Mouse (Mus musculus) embryonic facial prominence, embryonic 13.5 days (tissue): ENCODE measurements around the gene Zkscan5. TPM values are rescaled to one million over a fixed set of nuclear protein-coding genes. Genes with fewer than 3 reads are reported as not detected.

Experiments
- ATAC-seq: fragments of 200-750 bp; cut with Nextera tagmentation; 2 replicates; pipeline ENCODE4 v1.8.0; 2017; ENCODE audit warnings: low read depth; ENCODE audit not compliant: insufficient number of reproducible peaks, insufficient read depth, low FRiP score, low TSS enrichment
- H3K27ac ChIP-seq: fragments of 300-500 bp; sonication (generic); 2 replicates; pipeline ENCODE4 v1.5.1; 2015; ENCODE audit warnings: moderate library complexity, mild to moderate bottlenecking, inconsistent platforms
- H3K27me3 ChIP-seq: fragments of 300-500 bp; sonication (generic); 2 replicates; pipeline ENCODE4 v1.6.1; 2015; ENCODE audit warnings: mild to moderate bottlenecking, inconsistent platforms
- H3K36me3 ChIP-seq: fragments of 300-500 bp; sonication (generic); 2 replicates; pipeline ENCODE4 v1.6.1; 2015; ENCODE audit warnings: mild to moderate bottlenecking, inconsistent platforms
- H3K4me1 ChIP-seq: fragments of 300-500 bp; sonication (generic); 2 replicates; pipeline ENCODE4 v1.6.1; 2015; ENCODE audit warnings: inconsistent platforms
- H3K4me2 ChIP-seq: fragments of 300-500 bp; sonication (generic); 2 replicates; pipeline ENCODE4 v1.6.1; 2015; ENCODE audit warnings: moderate library complexity, mild to moderate bottlenecking, inconsistent platforms
- H3K4me3 ChIP-seq: fragments of 300-500 bp; sonication (generic); 2 replicates; pipeline ENCODE4 v1.5.1; 2015; ENCODE audit warnings: mild to moderate bottlenecking, inconsistent platforms
- H3K9ac ChIP-seq: fragments of 300-500 bp; sonication (generic); 2 replicates; pipeline ENCODE4 v1.6.1; 2015; ENCODE audit warnings: mild to moderate bottlenecking, inconsistent platforms
- H3K9me3 ChIP-seq: fragments of 300-500 bp; sonication (generic); 2 replicates; pipeline ENCODE4 v1.6.1; 2016; ENCODE audit warnings: inconsistent platforms
- WGBS: fragments of 180-500 bp; shearing (Covaris S2); methylation state at CpG from one replicate; pipeline ENCODE4 v1.1.7; 2015; ENCODE audit warnings: mixed read lengths; 5-methylcytosine and 5-hydroxymethylcytosine counted together
- polyA plus RNA-seq: library from polyadenylated mRNA; unstranded; fragments of >200 nt; fragmentation: Nextera tagmentation; extraction: Ambion mirVana; gene quantifications from 2 replicates; pipeline ENCODE4 v1.2.1, GENCODE M21; 2015

Zkscan5 gene
- polyA plus RNA-seq = 18.0 and 18.2 TPM in 2 replicates

DNA sequence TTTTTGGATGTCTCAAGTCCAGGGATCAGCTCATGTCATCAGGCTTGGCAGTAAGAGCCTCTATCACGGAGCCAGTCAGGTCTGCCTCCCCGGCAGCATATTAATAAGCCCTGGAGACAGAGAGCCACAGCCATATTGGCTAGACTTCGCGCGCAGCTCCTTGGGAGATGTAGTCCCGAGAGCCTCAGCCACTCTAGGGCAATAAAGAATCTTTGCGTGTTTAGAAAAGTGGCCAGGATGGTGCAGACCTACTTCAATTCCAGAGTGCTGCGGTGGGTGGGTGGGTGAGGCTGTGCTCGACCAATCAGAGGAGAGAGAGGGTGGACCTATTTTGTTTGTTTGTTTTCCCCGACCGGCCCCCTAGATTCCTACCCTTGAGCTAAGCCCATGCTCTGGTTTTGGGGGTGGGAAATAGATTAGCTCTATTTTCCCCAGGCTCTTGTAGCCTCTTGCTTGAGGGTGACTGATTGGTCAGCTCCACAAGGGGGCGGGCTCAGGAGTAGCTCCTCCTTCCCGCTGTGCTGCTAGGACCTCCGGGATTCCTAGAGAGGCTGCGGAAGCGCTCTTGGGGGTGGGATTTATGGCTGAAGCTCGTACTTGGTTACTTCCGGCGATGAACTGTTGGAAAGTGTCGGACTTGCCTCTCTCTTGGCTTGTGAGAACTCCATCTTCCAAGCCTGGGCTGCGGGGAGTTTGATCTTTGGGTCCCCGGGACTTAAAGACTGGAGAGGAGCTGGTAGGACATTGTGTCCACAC is at the start of gene Zkscan5:
TSS of gene Zkscan5 (plus strand) at position 627 of the 756 bp plus-strand sequence.
- H3K4me2 ChIP-seq = peak within 1 kb of the TSS; percentile 59
- ATAC-seq = peak; percentile 96
- no peaks in the 10 kb centered on the region for H3K27me3 ChIP-seq
- WGBS = under 1% methylated on average over 22 of the region's 22 CpGs
- peak within 1 kb of the TSS; percentile 93 for H3K27ac ChIP-seq
- no peaks in the 10 kb centered on the region for H3K9me3 ChIP-seq
- peak within 1 kb of the TSS; percentile 59 for H3K4me3 ChIP-seq
- peaks cover 18% of the 10 kb centered on the region for H3K36me3 ChIP-seq
- peak within 1 kb of the TSS; percentile 73 for H3K9ac ChIP-seq
- H3K4me1 ChIP-seq = peaks cover 23% of the 10 kb centered on the region

DNA sequence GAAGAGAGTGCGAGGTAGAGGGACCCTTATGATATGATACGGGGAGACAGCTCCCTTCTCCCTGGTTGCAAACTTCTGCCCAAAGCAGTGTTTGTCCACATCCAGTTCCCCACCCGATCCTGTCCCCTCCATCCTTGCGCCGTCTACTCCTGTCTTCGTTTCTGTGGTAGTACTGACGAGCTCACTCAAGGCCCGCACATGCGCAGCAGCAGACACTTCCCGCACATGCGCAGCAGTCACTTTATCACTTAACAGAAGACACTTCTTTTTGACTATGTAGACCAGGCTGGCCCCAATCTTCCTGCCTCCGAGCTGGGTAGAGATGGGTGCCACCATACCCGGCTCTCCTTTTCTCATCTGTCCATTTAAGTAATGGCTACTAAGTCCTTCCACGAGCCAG is 43.0 kb upstream of the Zkscan5 start:
- 93% methylated on average over 14 of the region's 14 CpGs for WGBS
- H3K4me2 ChIP-seq = no peak overlapping the region

DNA sequence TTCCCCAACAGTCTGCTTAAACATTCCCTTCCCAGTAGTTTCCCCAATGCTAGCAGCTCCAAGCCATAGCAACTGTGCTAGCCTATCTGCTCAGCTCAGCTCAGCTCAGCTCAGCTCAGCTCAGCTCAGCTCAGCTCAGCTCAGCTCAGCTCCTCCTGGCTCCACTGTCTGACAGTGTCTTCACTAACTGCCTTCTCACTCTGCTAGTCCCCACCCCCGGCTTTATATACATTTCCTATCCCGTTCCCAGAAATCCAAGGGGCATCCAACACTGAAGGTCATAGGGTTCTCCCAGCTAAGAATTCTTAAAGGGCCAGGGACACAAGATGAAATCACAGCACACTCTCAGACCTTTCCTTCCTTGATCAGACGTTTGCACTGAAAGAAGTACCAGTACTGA is 39.7 kb upstream of the Zkscan5 start:
- 61% methylated on average over 3 of the region's 3 CpGs for WGBS
- Histone ChIP-seq H3K4me3 (no peak overlapping the region), H3K4me2 (no peak overlapping the region), H3K9ac (peak overlapping the region; percentile 36; the same call in 1 of the 2 replicates), H3K27ac (no peak overlapping the region), H3K27me3 (no peaks in the 10 kb centered on the region), H3K36me3 (peaks cover 52% of the 10 kb centered on the region), H3K9me3 (no peaks in the 10 kb centered on the region), H3K4me1 (peaks cover 22% of the 10 kb centered on the region)
- no peak for ATAC-seq

More for the DNA sequence above, 43.0 kb upstream of the Zkscan5 start:
- H3K9ac ChIP-seq = no peak overlapping the region
- H3K27ac ChIP-seq = no peak overlapping the region
- no peak overlapping the region for H3K4me3 ChIP-seq
- H3K27me3 ChIP-seq = no peaks in the 10 kb centered on the region
- peaks cover 80% of the 10 kb centered on the region for H3K36me3 ChIP-seq
- no peaks in the 10 kb centered on the region for H3K9me3 ChIP-seq
- peaks cover 8% of the 10 kb centered on the region for H3K4me1 ChIP-seq
- no peak for ATAC-seq

DNA sequence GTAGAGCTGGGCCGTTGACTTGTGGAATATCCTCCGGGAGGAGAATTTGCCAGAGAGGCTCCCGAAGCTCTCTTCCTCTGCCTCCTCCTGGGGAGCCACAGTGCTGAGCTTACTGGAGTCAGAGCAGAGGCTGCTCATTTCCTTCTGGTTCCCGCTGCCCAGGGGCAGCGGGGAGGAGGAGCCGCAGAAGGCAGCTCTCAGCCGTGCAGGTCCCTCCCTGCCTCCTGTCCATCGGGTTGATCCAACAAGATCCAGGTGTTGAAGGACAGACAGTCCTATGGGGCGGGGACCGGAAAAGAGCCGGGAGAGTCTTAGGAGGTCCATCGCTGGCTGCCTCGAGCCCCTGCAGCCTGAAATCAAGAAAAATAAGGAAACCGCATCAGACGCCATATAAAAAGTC is 39.2 kb upstream of the Zkscan5 start:
- H3K27me3 ChIP-seq = no peaks in the 10 kb centered on the region
- no peak overlapping the region for H3K27ac ChIP-seq
- no peaks in the 10 kb centered on the region for H3K9me3 ChIP-seq
- H3K4me2 ChIP-seq = no peak overlapping the region
- H3K36me3 ChIP-seq = peaks cover 50% of the 10 kb centered on the region
- 81% methylated on average over 15 of the region's 15 CpGs for WGBS
- peaks cover 22% of the 10 kb centered on the region for H3K4me1 ChIP-seq
- no peak overlapping the region for H3K4me3 ChIP-seq
- H3K9ac ChIP-seq = peak overlapping the region; percentile 36; the same call in 1 of the 2 replicates
- ATAC-seq = no peak

DNA sequence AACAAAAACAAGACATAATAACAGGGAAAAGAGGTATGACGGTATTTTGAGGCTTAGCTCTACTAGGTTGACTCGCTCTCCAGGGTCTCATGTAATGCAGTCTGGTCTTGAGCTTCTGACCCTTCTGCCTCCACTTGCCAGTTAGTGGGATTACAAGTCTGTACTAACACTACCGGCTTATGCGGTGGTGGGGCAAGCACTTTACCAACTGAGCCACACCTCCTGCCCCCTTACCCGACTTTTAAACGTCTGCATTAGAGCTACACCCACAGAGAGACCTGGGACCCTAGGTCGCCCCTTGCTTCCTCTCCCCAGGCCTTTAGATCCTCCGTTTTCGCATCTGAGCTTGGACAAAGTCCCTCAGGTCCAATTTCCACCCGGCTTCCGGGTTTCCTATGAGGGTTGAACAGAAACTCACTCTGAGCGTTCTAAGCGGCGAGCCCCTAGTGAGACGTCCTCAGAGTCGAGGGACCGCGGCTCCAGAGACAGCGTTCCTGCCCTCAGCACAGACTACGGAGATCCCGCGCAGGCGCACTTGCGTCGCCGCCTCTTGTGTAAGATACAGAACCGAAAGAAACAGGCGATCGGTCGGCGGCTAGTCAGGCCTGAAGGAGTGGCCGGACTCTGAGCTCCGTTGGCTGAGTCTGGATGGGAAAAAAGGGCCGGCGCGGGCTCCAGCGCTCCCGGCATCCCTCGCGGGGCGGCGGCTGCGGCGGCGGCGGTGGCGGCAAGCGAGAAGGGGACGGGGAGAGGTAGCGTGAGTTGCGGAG is 37.6 kb upstream of the Zkscan5 start, which contains the start of the genes Ptcd1 and Cpsf4:
TSS of gene Ptcd1 (minus strand) at position 573 of the 770 bp plus-strand sequence.
TSS of gene Cpsf4 (plus strand) at position 678 of the 770 bp plus-strand sequence.
- Histone ChIP-seq H3K9ac (peak within 1 kb of the TSS; percentile 95), H3K4me1 (peaks cover 22% of the 10 kb centered on the region), H3K27ac (peak within 1 kb of the TSS; percentile 88), H3K36me3 (peaks cover 48% of the 10 kb centered on the region), H3K4me3 (peak within 1 kb of the TSS; percentile 94), H3K9me3 (no peaks in the 10 kb centered on the region), H3K27me3 (no peaks in the 10 kb centered on the region), H3K4me2 (peak within 1 kb of the TSS; percentile 92)
- ATAC-seq = peak; percentile 95
- under 1% methylated on average over 51 of the region's 51 CpGs for WGBS

DNA sequence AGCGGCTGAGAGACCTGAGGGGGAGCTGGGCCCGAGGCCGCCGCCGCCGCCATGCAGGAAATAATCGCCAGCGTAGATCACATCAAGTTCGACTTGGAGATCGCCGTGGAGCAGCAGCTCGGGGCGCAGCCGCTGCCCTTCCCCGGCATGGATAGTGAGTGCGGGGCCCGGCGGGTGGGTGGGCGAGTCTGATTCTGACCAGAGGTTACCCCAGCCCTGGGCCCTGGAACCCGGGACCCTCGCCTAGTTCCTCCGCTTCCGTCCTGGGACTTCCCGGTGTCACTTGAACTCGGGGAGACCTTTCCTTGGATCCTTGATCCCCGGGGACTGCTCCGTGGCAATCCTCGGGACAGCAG is 37.1 kb upstream of the Zkscan5 start:
- H3K9ac ChIP-seq = peak overlapping the region; percentile 95
- H3K27ac ChIP-seq = peak overlapping the region; percentile 88
- H3K36me3 ChIP-seq = peaks cover 50% of the 10 kb centered on the region
- peak overlapping the region; percentile 94 for H3K4me3 ChIP-seq
- no peaks in the 10 kb centered on the region for H3K9me3 ChIP-seq
- WGBS = under 1% methylated on average over 28 of the region's 28 CpGs
- peak overlapping the region; percentile 92 for H3K4me2 ChIP-seq
- ATAC-seq = 0 out of 2 replicates have a peak, but pooled peaks have one; percentile 21
- no peaks in the 10 kb centered on the region for H3K27me3 ChIP-seq
- H3K4me1 ChIP-seq = peaks cover 22% of the 10 kb centered on the region

DNA sequence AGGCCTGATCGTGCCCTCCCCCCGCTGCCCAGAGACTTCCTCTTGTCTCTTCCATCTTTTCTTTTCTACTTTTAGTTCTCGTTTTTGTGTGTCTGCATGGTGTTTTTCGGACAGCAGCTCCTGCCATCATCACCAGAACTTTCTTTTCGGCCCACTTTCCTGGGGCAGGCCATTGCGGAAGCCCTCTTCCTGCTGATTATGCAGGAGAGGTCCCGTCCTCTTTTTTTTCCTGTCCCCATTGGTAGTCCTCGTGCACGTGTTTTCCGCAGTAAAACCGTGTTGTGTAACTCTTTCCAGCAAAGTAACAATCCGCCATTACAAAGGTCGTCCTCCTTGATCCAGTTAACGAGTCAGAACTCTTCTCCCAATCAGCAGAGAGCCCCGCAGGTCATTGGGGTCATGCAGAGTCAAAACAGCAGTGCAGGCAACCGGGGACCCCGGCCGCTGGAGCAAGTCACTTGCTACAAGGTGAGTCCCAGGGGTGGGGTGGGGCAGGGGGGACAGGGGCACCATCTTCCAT is 25.8 kb upstream of the Zkscan5 start:
- WGBS = 80% methylated on average over 18 of the region's 18 CpGs

DNA sequence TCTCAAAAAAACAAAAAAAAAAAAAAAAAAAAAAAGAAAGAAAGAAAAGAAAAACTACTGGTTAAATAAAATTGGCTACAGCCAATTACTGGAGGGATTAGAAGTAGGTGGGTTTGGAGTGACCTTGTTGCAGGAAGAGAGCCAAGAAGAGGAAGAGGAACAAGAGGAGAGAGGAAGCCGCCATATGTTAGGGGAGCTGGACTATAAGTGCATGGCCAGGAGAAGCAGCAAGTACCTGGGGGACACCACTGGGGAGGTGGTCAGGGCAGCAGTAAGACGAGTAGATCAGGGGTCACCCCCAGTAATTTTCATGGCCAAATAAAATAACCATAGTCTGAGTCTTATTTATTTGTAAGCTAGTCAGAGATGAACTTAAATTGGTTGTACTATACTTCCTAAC is 19.1 kb upstream of the Zkscan5 start:
- Histone ChIP-seq H3K9me3 (no peaks in the 10 kb centered on the region), H3K4me2 (no peak overlapping the region), H3K9ac (no peak overlapping the region), H3K27me3 (no peaks in the 10 kb centered on the region), H3K4me3 (no peak overlapping the region), H3K36me3 (peaks cover 80% of the 10 kb centered on the region), H3K27ac (no peak overlapping the region), H3K4me1 (peaks cover 8% of the 10 kb centered on the region)
- WGBS = 95% methylated on average over 2 of the region's 2 CpGs
- ATAC-seq = no peak

More for the DNA sequence above, 25.8 kb upstream of the Zkscan5 start:
- Histone ChIP-seq H3K4me1 (no peaks in the 10 kb centered on the region), H3K9me3 (no peaks in the 10 kb centered on the region), H3K27me3 (no peaks in the 10 kb centered on the region), H3K27ac (no peak overlapping the region), H3K9ac (no peak overlapping the region), H3K36me3 (peaks cover 99% of the 10 kb centered on the region), H3K4me2 (no peak overlapping the region), H3K4me3 (no peak overlapping the region)
- no peak for ATAC-seq

DNA sequence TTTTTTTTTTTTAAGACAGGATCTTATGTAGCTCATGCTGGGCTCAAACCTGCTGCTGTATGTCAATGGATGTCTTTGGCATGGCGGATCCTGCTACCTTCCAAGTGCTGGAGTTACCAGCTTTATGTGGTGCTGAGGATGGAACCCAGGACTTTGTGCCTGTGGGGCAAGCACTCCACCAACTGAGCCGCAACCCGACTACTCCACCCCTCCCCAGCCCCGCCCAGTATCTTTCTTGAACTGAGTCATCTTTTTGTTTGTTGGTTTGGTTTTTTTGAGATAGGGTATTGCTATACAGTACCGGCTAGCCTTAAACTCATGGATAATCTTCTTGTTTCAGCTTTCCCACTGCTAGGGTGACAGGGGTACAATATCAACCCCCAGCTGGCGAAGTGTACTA is 14.9 kb upstream of the Zkscan5 start:
- 0 out of 2 replicates have a peak overlapping the region, but pooled peaks have one; percentile 81 for H3K4me2 ChIP-seq
- H3K4me1 ChIP-seq = peaks cover 19% of the 10 kb centered on the region
- H3K9me3 ChIP-seq = no peaks in the 10 kb centered on the region
- no peak overlapping the region for H3K4me3 ChIP-seq
- WGBS = 97% methylated on average over 6 of the region's 6 CpGs
- H3K9ac ChIP-seq = no peak overlapping the region
- H3K27me3 ChIP-seq = no peaks in the 10 kb centered on the region
- no peak overlapping the region for H3K27ac ChIP-seq
- peaks cover 45% of the 10 kb centered on the region for H3K36me3 ChIP-seq
- no peak for ATAC-seq

DNA sequence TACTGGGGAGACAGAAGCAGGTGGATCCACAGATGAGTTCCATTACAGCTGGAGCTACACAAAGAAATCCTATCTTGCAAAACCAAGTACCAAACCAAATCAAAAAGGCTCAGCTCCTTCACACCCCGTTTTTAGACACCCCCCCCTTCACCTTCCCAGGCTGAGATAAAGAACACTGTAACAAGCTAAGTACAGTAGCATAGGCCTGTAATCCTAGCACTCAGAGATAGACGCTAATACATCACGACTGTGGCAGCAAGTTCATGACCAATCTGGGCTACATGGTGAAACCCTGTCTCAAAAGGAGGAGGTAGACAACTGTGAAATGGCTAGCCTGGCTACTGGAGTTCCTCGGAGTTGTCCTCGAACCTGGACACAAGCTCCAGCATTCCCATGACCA is 14.0 kb upstream of the Zkscan5 start:
- ATAC-seq = no peak
- Histone ChIP-seq H3K27me3 (no peaks in the 10 kb centered on the region), H3K4me3 (peak overlapping the region; percentile 90), H3K4me2 (peak overlapping the region; percentile 81), H3K4me1 (peaks cover 19% of the 10 kb centered on the region), H3K9ac (peak overlapping the region; percentile 98), H3K36me3 (peaks cover 47% of the 10 kb centered on the region), H3K9me3 (no peaks in the 10 kb centered on the region), H3K27ac (no peak overlapping the region)
- 40% methylated on average over 5 of the region's 5 CpGs for WGBS
